Mouse (Mus musculus): ENCODE measurements around the gene Rnf212. TPM values are rescaled to one million over a fixed set of nuclear protein-coding genes. Genes with fewer than 3 reads are reported as not detected.

The Rnf212 gene
- polyA plus RNA-seq, 1 experiment from 2014 or later, result not detected

DNA sequence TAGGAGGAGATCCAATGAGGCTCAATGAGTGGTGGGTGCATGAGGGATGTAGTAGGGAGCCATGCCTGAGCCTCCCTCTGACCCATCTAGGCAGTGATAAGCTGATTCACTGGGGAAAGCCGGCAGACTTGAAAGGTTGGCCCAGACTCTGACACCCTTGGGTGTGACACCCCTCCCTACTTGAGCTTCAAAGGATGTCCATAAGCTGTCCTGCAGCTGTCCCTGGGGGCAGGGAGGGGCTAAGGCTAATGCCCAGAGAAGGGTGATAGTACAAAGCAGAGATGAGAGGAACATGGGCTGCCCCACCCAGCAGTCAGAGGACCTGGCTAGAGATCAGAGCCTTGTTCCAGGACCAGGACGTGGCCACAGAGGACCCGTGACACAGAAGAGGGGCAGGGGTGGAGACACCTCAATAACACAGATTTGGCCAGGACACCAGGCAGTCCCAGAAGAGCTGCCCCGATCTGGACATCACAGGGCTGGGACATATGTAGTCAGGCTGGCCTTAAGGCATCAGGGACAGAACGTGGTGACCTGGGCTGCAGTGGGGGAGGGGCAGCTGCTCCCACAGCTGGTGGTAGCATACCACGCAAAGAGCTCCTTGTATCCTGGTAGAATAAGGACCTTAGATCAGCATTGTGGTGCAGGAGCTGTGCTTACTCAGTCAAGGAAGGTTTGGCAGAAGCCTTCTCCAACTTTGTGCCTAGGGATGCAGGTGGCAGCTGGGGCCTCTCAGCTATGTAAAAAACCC, 65.6 kb downstream of the Rnf212 start:
- no peak overlapping the region for H3K9ac ChIP-seq
- H3K36me3 ChIP-seq, result peaks cover 35% of the 10 kb centered on the region
- ATAC-seq (ENCODE audit: borderline replicate concordance, extremely low read depth, low FRiP score, low TSS enrichment), result 0 out of 2 replicates have a peak, but pooled peaks have one; percentile 35
- 40% methylated on average over 6 of the region's 6 CpGs for WGBS
- no peak overlapping the region for H3K27ac ChIP-seq
- no peak overlapping the region for H3K4me2 ChIP-seq
- no peaks in the 10 kb centered on the region for H3K9me3 ChIP-seq
- H3K27me3 ChIP-seq, result no peaks in the 10 kb centered on the region
- H3K4me1 ChIP-seq, result peaks cover 5% of the 10 kb centered on the region
- no peak overlapping the region for H3K4me3 ChIP-seq

DNA sequence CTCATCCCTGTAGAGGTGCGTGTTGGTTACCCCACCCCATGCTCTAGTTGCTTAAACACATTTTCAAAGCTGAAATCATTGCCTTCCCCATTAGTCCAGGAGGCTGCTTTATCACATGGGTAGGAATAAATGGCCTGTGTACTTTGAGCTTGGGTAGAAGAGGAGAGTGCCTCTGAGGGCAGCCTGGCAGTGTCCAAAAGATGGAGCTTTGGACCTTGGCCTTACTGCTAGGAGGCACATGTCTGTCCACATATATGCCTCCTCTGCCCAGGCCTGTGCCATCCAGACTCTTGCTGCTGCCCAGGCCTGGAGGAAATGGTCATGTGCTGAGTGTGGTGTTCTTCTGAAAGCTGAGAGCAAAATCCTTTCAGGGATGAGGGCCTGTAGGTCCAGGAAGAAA, 66.4 kb downstream of the Rnf212 start:
- H3K27me3 ChIP-seq, result no peaks in the 10 kb centered on the region
- H3K4me2 ChIP-seq, result no peak overlapping the region
- H3K4me3 ChIP-seq, result no peak overlapping the region
- H3K9ac ChIP-seq, result no peak overlapping the region
- H3K9me3 ChIP-seq, result no peaks in the 10 kb centered on the region
- no peak overlapping the region for H3K27ac ChIP-seq
- no peak for ATAC-seq (ENCODE audit: borderline replicate concordance, extremely low read depth, low FRiP score, low TSS enrichment)
- 86% methylated on average over 1 of the region's 1 CpGs for WGBS
- peaks cover 35% of the 10 kb centered on the region for H3K36me3 ChIP-seq
- peaks cover 7% of the 10 kb centered on the region for H3K4me1 ChIP-seq

GRCm38 (mm10) chr5:108707758-108708157, 67.0 kb downstream of the Rnf212 start:
- Histone ChIP-seq H3K9ac (no peak overlapping the region), H3K4me1 (peaks cover 8% of the 10 kb centered on the region), H3K4me3 (no peak overlapping the region), H3K27ac (no peak overlapping the region), H3K4me2 (no peak overlapping the region), H3K27me3 (no peaks in the 10 kb centered on the region), H3K36me3 (peaks cover 35% of the 10 kb centered on the region), H3K9me3 (no peaks in the 10 kb centered on the region)
- 80% methylated on average over 2 of the region's 2 CpGs for WGBS
- no peak for ATAC-seq (ENCODE audit: borderline replicate concordance, extremely low read depth, low FRiP score, low TSS enrichment)

DNA sequence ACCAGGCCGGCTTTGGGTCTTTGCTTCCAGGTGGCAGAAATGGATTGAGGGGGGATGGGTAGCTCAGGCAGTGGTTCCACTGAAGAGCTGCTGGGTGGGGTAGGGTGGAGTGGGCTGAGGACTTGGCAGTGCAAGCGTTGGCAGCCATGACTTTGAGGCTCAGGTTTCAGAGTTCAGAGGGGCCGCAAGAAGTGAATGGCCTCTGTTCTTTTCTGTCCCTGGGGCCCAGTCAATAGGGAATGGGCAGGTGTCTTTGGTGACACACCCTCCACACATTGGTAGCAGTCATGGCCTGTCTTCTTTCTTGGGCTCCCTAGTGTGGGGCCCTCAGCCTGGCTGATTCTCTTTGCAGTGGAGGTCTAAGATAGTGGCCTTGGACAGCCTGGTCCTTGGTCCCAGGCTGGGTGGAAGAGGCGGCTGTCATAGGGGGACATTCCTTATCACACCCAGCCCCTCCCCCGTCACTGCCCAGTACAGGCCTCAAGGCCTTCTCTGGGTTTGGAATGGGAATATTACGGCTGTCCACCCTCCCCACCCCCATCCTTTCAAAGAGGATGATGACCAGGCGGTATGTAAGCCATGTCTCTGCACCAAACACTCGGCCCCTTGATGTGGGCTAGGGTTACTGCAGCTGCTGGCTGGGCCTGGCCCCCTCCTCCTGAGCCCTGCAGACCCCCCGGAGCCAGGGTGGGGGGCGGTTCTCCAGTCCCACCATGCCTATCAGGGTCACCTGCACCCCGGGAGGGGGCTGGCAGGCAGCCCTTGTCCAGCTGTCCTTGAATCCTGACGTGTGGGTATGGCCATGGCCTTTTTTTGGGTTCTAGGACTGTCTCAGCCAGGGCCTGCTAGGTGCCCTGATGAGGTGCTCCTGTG, 70.8 kb downstream of the Rnf212 start:
- Histone ChIP-seq H3K36me3 (peaks cover 35% of the 10 kb centered on the region), H3K27me3 (no peaks in the 10 kb centered on the region), H3K4me2 (no peak overlapping the region), H3K9ac (no peak overlapping the region), H3K27ac (no peak overlapping the region), H3K9me3 (no peaks in the 10 kb centered on the region), H3K4me3 (no peak overlapping the region), H3K4me1 (peaks cover 32% of the 10 kb centered on the region)
- whole genome bisulfite sequencing, result 61% methylated on average over 12 of the region's 12 CpGs
- ATAC-seq (ENCODE audit: borderline replicate concordance, extremely low read depth, low FRiP score, low TSS enrichment), result no peak; the same call in 1 of the 2 replicates

DNA sequence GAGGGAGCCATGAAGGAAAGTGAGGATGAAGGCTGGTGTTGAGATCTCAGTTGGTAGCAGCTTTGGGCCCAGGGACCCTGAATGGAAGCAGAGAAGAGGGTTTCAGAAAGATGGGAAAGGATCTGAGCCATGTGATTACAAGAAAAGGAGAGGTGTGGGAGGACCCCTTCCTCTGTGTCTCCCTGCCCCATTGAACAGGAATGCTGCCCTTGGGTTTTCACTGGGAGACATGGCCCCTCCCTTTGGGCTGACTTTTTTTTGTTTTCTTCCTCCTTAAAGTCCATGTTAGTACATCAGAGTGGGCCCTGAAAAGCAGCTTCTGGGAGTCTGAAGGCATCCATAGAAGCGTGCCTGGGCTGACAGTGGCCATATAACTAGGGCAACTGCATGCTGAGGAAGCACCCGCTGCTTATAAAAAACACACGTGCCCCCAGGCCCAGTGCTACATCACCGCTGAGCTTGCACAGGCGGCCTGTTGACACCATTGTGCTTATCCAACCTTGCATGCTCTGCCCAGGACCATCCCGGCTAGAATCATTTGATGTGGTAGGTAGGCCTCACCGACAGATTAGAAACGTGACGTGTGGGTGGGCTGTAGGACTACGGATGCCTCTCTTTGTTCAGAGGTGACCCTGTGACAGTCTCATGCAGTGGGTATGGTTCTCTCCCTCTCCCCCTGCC, 73.3 kb downstream of the Rnf212 start:
- no peak overlapping the region for H3K27ac ChIP-seq
- H3K27me3 ChIP-seq, result no peaks in the 10 kb centered on the region
- H3K4me1 ChIP-seq, result peaks cover 46% of the 10 kb centered on the region
- no peak overlapping the region for H3K4me2 ChIP-seq
- no peak overlapping the region for H3K9ac ChIP-seq
- H3K36me3 ChIP-seq, result peaks cover 21% of the 10 kb centered on the region
- no peak overlapping the region for H3K4me3 ChIP-seq
- no peaks in the 10 kb centered on the region for H3K9me3 ChIP-seq
- WGBS, result 80% methylated on average over 10 of the region's 10 CpGs
- ATAC-seq (ENCODE audit: borderline replicate concordance, extremely low read depth, low FRiP score, low TSS enrichment), result no peak

DNA sequence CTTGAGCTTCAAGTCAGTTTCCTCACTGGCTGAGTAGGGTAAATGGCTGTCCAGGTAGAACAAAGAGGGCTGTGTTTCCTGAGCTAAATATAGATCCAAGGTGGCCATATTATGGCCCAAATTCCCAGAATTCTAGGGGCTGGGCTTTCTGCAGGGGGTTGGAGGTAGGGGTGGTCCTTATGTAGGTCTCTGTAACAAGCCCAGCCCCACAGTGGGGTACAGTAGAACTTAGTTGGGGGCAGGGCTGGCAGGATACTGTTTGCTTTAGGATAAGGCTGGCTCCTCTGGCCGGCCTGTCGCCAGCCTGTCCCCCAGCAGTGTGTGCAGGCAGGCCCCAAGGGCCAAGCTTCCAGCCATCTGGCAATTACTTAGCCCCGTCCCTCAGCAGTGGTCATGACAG, 74.4 kb downstream of the Rnf212 start:
- Histone ChIP-seq H3K4me2 (no peak overlapping the region; the same call in 1 of the 2 replicates), H3K4me3 (no peak overlapping the region), H3K4me1 (peaks cover 55% of the 10 kb centered on the region), H3K27ac (peak overlapping the region; percentile 84), H3K36me3 (peaks cover 9% of the 10 kb centered on the region), H3K27me3 (no peaks in the 10 kb centered on the region), H3K9me3 (no peaks in the 10 kb centered on the region), H3K9ac (no peak overlapping the region)
- peak; percentile 74 for ATAC-seq (ENCODE audit: borderline replicate concordance, extremely low read depth, low FRiP score, low TSS enrichment)
- WGBS, result 25% methylated on average over 3 of the region's 3 CpGs

GRCm38 (mm10) chr5:108697341-108697753, 77.4 kb downstream of the Rnf212 start:
- Histone ChIP-seq H3K9me3 (no peaks in the 10 kb centered on the region), H3K4me2 (no peak overlapping the region), H3K9ac (no peak overlapping the region), H3K36me3 (no peaks in the 10 kb centered on the region), H3K27ac (0 out of 2 replicates have a peak overlapping the region, but pooled peaks have one; percentile 30), H3K4me3 (no peak overlapping the region), H3K4me1 (peaks cover 62% of the 10 kb centered on the region), H3K27me3 (no peaks in the 10 kb centered on the region)
- ATAC-seq (ENCODE audit: borderline replicate concordance, extremely low read depth, low FRiP score, low TSS enrichment), result no peak
- WGBS, result 32% methylated on average over 4 of the region's 4 CpGs

DNA sequence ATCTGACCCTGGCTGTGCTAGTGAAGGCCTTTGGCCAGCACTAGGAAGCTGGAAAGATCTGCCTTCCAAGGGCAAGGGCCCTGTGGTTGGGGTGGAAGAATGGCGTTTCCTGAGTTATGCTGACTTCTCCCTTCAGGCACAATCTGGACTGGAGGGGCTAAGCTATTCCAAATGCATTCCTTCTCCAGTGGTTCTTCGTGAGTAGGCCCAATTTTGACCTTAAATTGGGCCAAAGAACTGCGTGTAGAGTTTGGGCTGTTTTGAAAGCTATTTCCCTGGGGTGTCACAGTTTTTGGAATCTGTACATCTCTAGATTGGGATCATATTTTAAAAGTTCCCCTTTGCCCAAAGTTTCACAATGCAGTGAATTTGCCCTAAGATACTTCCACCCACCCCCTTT, 78.2 kb downstream of the Rnf212 start:
- ATAC-seq (ENCODE audit: borderline replicate concordance, extremely low read depth, low FRiP score, low TSS enrichment), result no peak
- H3K9me3 ChIP-seq, result no peaks in the 10 kb centered on the region
- no peak overlapping the region for H3K9ac ChIP-seq
- 77% methylated on average over 3 of the region's 3 CpGs for WGBS
- H3K4me3 ChIP-seq, result no peak overlapping the region
- H3K27me3 ChIP-seq, result no peaks in the 10 kb centered on the region
- H3K27ac ChIP-seq, result no peak overlapping the region
- no peak overlapping the region for H3K4me2 ChIP-seq
- H3K36me3 ChIP-seq, result no peaks in the 10 kb centered on the region
- H3K4me1 ChIP-seq, result peaks cover 70% of the 10 kb centered on the region

- 90% methylated on average over 12 of the region's 12 CpGs for WGBS
- H3K4me3 ChIP-seq, result no peak overlapping the region
- H3K4me2 ChIP-seq, result peak overlapping the region; percentile 65; the same call in 1 of the 2 replicates
- no peak overlapping the region for H3K9ac ChIP-seq
- H3K36me3 ChIP-seq, result no peaks in the 10 kb centered on the region
- peaks cover 64% of the 10 kb centered on the region for H3K4me1 ChIP-seq
- ATAC-seq (ENCODE audit: borderline replicate concordance, extremely low read depth, low FRiP score, low TSS enrichment), result no peak
- no peak overlapping the region for H3K27ac ChIP-seq
- H3K27me3 ChIP-seq, result no peaks in the 10 kb centered on the region
- no peaks in the 10 kb centered on the region for H3K9me3 ChIP-seq
Measured at GRCm38 (mm10) chr5:108695861-108696260, 78.9 kb downstream of the Rnf212 start.

GRCm38 (mm10) chr5:108694352-108695261, 80.2 kb downstream of the Rnf212 start:
- peak; percentile 58 for ATAC-seq (ENCODE audit: borderline replicate concordance, extremely low read depth, low FRiP score, low TSS enrichment)
- WGBS, result 2% methylated on average over 76 of the region's 99 CpGs
- Histone ChIP-seq H3K4me1 (peaks cover 52% of the 10 kb centered on the region), H3K27ac (peak overlapping the region; percentile 70), H3K9me3 (no peaks in the 10 kb centered on the region), H3K27me3 (no peaks in the 10 kb centered on the region), H3K4me2 (peak overlapping the region; percentile 65), H3K4me3 (peak overlapping the region; percentile 88), H3K9ac (peak overlapping the region; percentile 82), H3K36me3 (no peaks in the 10 kb centered on the region)

- peaks cover 46% of the 10 kb centered on the region for H3K4me1 ChIP-seq
- H3K4me3 ChIP-seq, result peak overlapping the region; percentile 88
- H3K9me3 ChIP-seq, result no peaks in the 10 kb centered on the region
- peak overlapping the region; percentile 82 for H3K9ac ChIP-seq
- H3K36me3 ChIP-seq, result no peaks in the 10 kb centered on the region
- 0% methylated on average over 31 of the region's 43 CpGs for WGBS
- H3K27me3 ChIP-seq, result no peaks in the 10 kb centered on the region
- ATAC-seq (ENCODE audit: borderline replicate concordance, extremely low read depth, low FRiP score, low TSS enrichment), result peak; percentile 94
- H3K4me2 ChIP-seq, result peak overlapping the region; percentile 65
- peak overlapping the region; percentile 70; the same call in 1 of the 2 replicates for H3K27ac ChIP-seq
Measured at GRCm38 (mm10) chr5:108693872-108694288, 80.9 kb downstream of the Rnf212 start.

Data from lung, embryonic 15.5 days (tissue).